Mouse (Mus musculus) cerebral cortex, adult 2 months (tissue): ENCODE measurements around the gene Hmga2.

Source experiments
- WGBS: fragments of 180-500 bp; shearing (Covaris S2); methylation state at CpG from one replicate; pipeline ENCODE4 v1.1.7; 2018; 5-methylcytosine and 5-hydroxymethylcytosine counted together

Gene Hmga2

DNA sequence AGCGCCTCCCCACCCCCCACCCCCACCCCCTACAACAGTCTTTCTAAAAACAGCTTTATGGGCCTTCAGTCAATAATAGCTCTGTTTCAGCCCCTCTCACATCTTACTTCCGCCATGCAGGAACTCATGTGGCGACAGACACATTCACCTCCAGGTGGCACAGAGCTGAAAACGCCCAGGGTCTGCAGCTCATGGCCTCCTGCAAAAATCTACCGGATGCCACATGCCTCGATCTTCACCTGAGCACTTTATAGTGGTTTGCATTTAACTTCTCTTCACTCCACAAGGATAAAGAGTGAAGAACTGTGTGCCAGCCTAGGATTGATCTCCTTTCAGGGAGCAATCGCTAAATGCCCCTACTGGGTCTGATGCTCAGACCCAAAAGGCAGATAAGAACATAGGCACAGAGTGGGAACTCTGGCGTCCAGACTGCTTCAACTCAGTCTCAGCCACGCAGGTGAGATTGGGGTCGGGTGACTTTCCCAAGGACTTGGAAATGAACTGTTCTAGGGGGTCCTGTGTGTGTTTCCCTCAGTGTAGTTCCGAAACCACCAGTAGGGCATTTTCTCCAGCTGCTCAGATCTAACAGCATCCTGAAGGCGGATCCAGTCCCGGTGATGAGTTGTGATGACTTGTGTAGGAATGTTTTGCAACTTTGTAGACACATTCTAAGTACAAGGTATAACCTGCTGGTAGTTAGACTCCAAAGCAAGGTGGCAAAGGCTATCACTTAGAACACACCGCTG lies 84.1 kb downstream of the Hmga2 start:
- WGBS: 54% methylated on average over 14 of the region's 14 CpGs

DNA sequence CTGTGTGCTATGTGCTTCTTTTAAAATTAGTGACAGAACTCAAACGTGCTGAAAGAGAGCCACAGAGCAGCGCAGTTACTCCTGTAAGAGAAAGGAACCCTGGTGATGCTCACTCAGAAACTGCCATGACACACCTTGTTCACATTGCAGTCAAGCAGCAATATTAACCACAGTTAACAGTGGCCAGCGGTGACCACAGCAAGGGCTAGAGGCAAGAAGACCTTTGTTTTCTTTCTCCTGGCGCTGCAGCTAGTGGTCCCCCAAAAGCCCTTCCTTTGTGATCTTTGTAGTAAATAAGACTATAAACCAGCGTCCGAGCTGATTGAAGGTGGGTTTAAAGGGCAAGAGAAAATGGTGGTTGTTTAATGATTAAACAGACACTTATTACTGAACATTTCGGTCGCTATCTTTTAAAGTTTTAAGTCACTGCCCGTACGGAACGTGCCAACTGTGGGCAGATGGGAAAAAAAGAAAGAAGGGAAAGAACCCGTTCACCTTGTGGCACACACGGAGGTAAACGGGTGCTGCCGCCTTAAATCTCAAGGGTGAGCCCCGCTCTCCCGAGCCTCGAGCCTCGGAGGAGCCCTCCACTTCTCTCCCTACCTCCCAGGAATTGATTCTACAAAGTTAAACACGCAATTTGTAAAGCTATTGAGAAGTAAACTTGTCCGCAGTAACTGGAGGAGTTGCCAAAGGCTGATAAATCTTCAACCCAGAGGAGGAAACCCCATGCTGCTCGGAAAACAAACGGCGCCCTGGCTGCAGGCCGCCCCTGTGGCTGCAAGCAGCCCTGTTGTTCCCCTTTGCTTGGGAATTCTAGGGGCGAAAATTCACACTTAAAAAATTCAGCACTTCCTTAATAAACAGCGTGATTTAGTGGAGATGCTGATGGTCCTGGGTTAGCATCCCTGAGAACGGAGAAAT lies 85.1 kb downstream of the Hmga2 start:
- 44% methylated on average over 28 of the region's 28 CpGs for WGBS

- 76% methylated on average over 6 of the region's 6 CpGs for WGBS
Measured at GRCm38 (mm10) chr10:120389707-120390106, 86.6 kb downstream of the Hmga2 start.

DNA sequence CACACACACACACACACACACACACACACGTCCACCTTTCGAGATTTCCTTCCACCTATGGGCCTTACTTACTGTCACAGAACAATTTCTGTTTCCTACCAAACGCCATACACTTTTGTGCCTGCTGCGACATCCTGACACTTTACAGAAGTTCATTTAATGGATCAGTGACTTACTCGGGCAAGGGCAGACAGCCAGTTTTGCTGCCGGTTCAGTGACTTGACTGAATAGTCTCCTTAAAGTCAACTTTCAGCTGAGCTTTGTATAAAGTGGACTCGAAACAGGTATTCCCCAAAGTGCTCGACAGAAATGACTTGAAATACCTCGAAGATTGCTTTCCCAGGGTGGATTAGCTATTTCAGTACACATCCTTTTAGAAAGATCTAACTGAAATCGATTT lies 87.3 kb downstream of the Hmga2 start:
- WGBS: 37% methylated on average over 10 of the region's 10 CpGs

- 29% methylated on average over 8 of the region's 8 CpGs for WGBS
Measured at GRCm38 (mm10) chr10:120388400-120388871, 87.8 kb downstream of the Hmga2 start.

GRCm38 (mm10) chr10:120387105-120387504 lies 89.2 kb downstream of the Hmga2 start:
- WGBS: 50% methylated on average over 8 of the region's 8 CpGs

GRCm38 (mm10) chr10:120384797-120385600 lies 91.3 kb downstream of the Hmga2 start:
- WGBS: 72% methylated on average over 10 of the region's 10 CpGs

DNA sequence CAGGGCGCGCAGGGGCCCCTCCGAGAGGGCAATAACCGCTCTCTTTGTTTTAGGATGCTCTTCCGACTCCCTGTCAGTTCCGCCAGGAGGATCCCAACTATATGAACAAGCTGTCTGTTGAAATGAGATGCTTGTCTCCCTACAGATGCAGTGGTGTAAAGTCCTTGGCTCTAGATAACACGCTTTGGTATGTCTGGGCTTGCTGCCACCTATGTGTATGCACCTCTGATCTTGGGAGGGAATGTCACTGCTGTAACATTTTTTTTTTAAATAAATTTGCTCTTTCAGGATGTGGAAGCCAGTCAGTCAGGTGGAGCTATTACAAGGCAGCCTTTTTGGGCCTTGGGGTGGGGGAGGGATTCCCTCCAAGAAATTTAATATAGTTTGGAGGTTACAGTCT lies 92.2 kb downstream of the Hmga2 start:
- 69% methylated on average over 7 of the region's 7 CpGs for WGBS

GRCm38 (mm10) chr10:120377795-120378194 lies 98.5 kb downstream of the Hmga2 start:
- WGBS: 39% methylated on average over 3 of the region's 3 CpGs

DNA sequence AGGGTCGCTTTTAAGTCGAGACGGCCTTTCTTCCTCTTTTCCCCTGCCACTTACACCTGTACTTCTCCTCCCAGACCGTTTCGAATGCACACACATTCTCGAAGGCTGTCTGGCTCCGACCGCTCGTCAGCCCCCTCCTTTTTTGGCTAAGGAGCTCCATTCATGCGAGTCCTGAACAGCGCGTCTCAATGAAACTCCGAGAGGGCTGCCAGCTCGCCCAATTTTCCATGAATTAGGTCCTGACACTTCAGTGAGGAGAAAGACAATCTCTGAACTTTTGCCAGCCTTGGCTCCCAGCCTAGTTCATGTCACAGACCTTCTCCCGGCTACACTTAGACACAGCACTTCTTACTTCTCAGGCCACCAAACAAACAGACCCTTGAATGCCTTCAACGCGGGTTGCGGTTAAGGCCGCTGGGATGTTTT lies 98.9 kb downstream of the Hmga2 start:
- 18% methylated on average over 19 of the region's 19 CpGs for WGBS

DNA sequence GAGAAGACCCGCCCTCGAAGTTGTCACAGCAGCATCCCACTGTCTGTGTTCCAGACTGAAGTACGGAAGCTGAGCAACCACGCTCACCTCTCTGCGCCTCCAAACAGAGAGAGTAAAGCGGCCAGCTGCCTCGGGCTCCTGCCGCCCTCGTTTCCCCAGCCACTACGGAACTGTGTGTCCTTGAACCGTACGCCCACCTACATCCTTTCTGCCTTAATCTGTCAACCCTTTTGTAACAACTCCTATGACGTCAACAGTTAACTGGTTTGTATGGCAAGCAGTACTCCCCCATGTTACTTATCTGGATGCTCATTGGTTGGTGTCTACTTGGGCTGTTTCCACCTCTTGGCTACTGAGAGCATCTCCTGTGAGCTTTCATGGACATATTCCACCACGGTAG lies 100.8 kb downstream of the Hmga2 start:
- 49% methylated on average over 14 of the region's 14 CpGs for WGBS

- 45% methylated on average over 10 of the region's 10 CpGs for WGBS
Measured at GRCm38 (mm10) chr10:120371215-120371614, 105.1 kb downstream of the Hmga2 start.

DNA sequence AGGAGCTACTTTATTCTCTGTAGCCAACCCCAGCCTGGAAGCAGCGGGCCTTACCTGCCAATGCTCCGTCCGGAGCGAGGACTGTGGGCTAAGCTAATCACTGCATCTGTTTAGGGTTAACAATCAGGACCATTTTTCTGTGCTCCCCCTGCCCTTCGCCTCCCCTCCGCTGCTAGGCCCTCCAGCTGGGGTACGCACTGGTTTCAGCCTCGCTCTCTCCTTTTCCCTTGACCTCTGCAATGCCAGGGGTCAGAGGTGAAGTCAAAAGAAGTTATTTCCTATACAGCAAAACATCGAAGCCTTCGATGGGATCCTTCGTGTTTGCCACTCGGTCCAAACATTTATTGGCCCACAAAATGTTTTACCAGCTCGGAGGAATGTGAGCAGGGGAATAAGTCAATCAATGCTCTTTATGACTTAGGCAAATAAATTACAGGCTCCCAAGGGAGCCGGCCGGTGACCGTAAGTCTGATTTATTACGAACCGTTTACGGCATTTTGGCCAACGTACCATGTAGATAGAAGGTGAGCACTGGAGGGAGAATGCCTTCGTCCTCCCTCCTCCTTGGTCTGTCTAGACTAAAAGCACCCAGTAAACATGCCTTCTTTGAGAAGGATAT lies 107.0 kb downstream of the Hmga2 start:
- 93% methylated on average over 21 of the region's 21 CpGs for WGBS

- 95% methylated on average over 3 of the region's 3 CpGs for WGBS
Measured at GRCm38 (mm10) chr10:120366173-120366592, 110.1 kb downstream of the Hmga2 start.

GRCm38 (mm10) chr10:120365380-120366172 lies 110.7 kb downstream of the Hmga2 start:
- WGBS: 45% methylated on average over 24 of the region's 24 CpGs

- 72% methylated on average over 20 of the region's 20 CpGs for WGBS
Measured at GRCm38 (mm10) chr10:120363983-120364582, 112.2 kb downstream of the Hmga2 start.

- 86% methylated on average over 11 of the region's 11 CpGs for WGBS
Measured at GRCm38 (mm10) chr10:120363298-120363982, 112.8 kb downstream of the Hmga2 start.

DNA sequence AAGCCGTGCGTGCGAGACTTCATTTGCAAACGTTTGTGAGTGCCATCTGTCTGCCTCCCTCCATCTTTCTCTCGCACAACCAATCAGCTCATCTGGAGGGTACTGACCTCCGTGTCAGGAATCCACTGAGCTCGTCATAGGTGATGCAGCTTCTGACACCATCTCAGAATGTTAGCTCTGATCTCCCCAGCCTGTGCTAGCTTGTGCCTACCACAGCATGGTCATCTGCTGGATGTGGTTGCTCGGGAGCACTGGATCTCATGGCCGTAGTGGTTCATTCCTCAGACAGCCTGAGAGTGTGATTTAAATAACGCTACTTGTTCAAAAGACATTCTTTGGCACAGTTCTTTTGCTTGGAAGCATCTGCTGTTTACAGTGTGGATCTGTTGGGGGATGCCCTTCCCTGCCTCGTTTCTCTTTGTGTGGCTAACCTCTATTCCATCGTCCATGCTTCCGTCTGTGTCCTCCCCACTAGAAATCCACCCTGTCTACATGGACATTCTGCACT lies 121.7 kb downstream of the Hmga2 start:
- 38% methylated on average over 13 of the region's 13 CpGs for WGBS

GRCm38 (mm10) chr10:120345325-120345724 lies 130.9 kb downstream of the Hmga2 start:
- WGBS: 66% methylated on average over 6 of the region's 6 CpGs
